Mouse (Mus musculus): Measurements from ENCODE around the gene Ccdc66.

Gene Ccdc66

DNA sequence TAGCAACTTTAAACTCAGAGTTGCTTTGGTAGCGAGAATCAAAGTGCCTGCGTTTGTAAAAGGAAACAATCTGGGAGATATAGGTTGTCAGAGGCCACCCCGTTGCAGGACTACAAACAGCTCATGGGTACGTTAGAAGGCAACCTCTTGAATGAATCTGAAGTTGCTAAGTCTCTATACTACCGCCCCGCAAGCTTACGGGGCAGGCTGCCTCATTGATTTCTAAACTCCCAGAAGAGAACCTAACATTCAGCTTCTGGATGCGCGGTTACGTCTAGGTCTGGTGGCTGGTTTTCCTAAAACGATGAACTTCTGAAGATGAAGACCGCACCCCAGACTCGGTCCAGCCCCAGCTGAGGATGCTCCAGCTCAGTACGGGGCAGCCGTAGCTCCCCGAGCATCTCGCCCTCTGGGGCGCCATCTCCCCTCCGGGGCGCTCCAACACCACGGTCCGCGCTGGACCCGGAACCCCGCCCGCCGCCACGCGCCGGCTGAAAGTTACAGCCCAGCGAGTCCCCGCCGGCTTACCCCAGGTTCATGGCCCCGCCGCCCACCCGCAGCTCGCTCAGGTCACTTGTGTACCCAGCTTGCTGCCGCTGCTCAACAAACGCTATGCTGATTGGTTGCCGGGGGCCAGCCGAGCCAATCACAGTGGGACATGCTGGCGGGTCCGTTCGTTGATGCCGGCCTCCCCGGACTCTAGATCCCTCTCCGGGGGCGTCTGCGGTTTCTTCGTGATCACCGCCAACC lies at the start of gene Ccdc66:
Ccdc66 (minus strand) TSS at position 567 of the 750 bp plus-strand sequence.
- peak; percentile 98 to 99 for DNase-seq (ENCODE audit: low spot score in 2 of 2)

DNA sequence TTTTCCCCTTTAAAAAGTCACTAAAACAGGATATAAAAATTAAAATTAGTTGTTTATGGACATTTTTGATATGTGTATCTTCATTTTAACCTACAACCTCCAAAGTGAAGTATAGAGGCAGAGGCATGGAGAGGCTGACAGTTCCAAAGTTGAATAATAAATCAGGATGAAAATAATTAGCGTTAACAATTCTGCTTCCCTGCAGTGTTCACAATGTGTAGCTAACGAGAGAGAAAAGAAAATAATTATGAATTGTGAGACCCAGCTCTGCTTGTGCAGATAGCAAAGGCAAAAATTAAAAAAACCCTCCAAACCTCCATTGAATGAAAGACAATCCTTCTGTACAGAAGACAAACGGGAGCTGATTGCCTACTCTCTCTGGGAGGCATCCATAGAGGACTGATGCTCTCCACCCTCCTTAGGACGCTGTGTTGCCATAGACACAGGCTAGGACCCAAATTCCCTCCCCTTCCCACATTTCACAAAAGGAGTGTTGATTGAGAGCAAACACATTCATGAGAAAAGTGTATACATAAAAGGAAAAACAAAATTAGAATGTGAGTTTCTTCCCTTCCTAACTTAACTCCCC lies 35.7 kb upstream of the Ccdc66 start:
- DNase-seq (ENCODE audit: low spot score in 2 of 2): no peak

DNA sequence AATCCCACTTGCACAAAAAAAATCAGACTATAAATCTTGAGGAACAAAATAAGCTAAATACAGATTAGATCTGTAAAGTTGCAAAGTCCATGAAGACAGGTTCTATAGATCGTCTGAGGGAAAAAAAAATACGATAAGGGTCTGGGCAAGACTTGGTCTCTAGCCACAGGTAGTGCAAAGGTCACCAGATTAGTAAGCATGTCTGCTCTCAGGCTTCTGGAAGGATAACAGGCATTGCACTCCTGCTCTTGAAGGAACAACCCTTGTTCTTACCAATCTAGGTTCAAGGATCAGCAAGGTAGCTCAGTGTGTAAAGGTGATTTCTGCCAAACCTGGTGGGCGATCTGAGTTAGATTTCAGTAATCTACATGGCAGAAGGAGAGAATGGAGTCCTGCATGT lies 28.2 kb upstream of the Ccdc66 start:
- DNase-seq (ENCODE audit: low spot score in 2 of 2): no peak

DNA sequence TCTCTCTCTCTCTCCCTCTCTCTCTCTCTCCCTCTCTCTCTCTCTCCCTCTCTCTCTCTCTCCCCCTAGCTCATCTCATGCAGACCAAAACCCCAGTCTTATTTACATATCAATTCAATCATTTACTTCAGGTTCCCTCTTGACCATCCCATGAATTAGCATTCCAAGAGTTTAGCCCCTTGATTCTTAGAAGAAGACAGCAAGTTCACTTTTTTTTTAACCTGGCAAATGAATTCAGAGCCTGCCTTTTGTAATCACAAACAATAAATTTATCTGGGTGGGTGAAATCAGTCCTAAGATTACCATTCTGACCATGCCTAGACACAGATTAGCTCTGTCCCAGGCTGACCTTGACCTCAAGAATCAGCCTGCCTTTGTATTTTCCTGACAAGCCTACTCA lies 16.3 kb upstream of the Ccdc66 start:
- no peak for DNase-seq (ENCODE audit: low spot score in 2 of 2)

DNA sequence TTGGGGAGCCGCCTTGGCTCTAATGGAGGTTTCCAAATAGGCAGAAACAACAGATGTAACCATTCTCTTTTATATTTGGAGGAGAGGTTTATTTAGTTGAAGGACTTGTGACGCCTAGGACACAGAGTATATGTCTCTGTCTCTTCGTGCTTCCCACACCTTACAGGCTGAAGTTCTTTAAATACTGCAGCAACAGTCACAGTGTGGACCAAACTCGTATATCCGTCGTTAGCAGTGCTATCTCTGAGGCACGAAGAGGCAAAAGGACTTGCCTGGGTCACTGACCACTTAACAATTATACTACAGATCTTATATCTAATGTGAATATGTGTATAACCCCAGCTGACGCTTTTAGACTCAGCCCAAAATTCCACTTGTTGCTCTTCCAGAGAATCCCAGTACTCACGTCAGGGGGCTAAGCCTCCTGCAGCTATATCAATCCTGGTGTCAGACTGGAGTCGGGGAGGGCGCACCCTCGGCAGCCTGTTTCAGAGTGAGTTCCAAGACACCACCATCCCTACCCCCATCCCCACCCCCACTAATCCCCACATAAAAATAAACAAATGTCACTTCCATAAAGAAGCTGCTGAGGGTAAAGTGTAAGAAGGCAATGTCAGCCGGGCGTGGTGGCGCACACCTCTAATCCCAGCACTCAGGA lies 513 bp upstream of the Ccdc66 start:
- no peak for DNase-seq (ENCODE audit: low spot score in 2 of 2)

DNA sequence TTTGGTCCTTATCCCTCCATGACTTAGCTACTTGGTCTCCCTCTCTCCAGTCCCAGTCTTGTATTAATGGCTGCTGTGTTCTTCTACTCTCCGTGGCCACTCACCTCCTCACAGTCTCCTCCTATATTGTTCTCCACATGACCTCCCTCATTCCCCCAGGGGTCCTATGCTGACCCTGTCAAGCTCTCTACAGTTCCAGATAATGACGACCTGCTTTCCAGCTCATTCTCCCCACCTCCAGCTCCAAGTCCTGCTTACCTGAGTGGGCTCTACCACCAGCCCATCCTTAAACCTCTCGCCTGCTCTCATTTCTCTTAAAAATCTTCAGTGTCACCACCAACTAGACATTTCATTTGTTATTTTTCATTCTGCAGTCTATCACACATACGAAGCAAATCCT lies 7.2 kb downstream of the Ccdc66 start:
- DNase-seq (ENCODE audit: low spot score in 2 of 2): no peak

DNA sequence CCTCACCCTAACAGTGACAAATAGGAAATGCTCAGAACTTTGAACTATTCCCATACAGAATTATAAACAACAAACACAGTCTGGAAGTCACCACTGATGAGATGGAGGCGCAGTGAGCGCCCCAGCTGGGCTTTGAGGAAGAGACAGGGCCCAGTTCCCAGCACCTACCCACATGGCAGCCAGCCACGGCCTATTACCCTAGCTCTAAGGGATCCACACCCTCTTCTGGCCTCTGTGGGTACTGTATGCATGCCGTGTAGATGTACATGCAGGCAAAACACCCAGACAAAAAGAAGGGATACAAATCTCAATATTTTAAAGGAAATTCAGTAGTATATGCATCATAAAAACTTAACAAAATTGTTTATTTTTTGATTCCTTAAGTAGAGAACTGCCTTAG lies 14.7 kb downstream of the Ccdc66 start:
- no peak for DNase-seq (ENCODE audit: low spot score in 2 of 2)

DNA sequence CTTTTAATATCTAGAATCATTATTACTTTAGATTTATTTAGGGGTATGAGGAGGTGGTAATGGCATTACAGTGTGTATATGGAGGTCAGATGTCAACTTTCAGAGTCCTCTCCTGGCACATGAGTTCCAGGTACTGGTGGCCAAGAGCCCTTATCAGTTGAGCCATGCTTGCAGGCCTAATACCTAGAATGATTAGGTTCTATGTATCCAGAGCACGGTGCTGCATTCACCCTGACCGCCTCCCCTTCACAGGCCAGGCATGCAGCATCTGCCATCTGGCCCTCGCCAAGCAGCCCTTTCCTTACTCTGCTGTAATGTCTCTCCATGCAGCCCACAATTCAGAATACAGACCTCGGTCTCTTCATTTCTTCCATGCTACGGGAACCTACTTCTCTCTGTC lies 16.9 kb downstream of the Ccdc66 start:
- DNase-seq (ENCODE audit: low spot score in 2 of 2): no peak

DNA sequence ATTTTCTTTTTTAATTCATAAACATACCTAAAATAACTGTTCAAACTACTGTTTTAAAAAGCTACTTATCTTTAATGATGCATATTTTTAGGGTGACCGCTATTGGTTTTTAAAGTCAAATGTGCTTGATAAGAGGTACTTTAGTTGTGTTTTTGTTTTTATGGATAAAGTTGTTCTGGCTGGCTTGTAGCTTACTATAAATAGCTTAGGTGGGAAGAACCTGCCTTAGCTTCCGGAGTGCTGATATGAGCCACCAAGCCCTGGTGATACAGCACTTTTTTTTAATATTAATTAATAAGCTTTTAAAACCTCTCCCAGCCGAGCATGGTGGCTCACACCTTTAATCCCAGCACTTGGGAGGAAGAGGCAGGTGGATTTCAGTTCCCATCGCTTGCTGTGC lies 61.3 kb downstream of the Ccdc66 start:
- no peak for DNase-seq (ENCODE audit: low spot score in 2 of 2)

DNA sequence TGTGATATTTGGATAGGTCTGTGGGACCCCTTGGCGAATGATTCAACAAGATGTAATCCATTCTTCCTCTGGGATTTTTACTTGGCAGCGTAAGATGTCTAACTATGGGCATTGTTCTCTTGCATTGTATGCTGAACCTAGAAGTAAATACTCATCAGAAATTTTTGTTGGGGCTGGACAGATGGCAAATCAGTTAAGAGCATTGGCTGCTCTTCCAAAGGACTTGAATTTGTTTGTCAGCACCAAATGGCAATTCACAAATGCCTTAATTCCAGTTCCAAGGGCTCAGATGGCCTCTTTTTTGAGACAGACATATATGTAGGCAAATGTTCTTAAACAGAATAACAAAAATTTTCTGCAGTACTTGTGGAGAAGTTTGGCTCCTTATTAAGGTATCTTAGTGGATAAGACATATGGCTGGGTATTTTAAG lies 63.4 kb downstream of the Ccdc66 start:
- no peak for DNase-seq (ENCODE audit: low spot score in 2 of 2)

DNA sequence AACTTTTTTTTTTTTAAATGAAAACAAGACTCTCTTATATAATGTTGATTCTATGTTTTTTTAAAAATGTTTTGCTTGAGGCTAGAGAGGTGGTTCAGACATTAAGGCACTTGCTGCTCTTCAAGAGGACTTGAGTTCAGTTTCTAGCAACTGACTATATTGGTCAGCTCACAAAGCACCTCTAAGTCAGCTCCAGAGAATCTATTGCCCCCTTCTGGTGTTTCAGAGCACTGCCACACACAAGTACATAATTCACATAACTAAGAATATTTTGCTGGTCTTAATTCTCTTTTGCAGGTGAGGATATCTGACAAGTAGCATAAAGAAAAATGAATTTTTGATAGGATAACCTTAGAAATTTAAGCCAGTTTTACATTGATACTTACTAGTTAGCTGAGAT lies 67.3 kb downstream of the Ccdc66 start:
- DNase-seq (ENCODE audit: low spot score in 2 of 2): no peak

DNA sequence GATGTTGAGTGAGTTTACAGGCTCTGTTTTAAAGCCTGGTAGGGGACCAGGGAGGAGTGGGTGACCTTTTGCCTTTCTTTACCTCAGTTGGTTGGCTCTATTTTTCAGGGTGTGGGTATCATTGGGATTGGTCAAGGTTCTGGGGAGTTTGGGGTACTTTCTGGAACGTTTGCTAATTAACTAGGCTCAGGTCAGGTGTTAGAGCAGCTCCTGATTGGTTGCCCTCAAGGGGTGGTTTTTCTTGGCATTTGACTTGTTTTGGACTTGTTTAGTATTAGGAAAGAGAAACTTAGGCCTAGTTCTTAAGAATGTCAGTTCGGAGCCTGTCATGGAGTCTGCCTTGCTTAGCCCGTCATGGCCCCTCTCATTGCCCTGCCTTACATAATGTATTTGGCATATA lies 71.4 kb downstream of the Ccdc66 start:
- no peak for DNase-seq (ENCODE audit: low spot score in 2 of 2)

DNA sequence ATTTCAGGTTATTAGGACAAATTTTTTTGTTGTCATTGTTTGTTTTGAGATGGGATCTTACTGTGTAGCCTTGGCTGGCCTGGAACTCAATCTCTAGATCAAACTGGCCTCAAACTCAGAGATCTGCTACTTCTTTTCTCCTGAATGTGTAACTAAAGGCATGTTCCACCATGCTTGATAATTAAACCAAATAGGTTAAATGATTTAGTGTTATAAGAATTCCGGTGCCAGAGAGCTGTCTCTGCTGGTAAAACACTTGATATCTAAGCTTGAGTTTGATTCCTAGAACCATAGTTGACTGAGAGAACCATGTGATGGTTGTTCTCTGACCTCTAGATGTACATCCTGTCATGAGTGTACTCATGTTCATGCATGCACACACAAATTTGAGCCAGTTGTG lies 72.1 kb downstream of the Ccdc66 start:
- no peak for DNase-seq (ENCODE audit: low spot score in 2 of 2)

DNA sequence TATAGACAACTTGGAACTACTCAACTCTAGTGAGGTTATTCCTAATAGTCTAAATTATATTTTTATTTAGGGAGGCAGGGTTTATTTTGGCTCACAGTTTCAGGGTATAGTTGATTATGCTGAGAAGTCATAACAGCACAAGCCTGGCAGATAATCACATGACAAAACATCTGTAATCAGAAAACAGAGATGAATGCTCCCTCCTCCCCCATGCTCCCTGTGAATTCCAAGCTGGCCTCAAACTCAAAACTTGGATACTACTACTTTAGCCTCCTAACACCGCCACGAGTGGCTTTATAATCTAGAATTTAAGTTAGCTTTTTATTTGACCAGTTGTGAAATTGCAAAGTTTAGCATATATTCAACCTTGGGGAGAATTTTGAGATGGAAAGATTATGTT lies 76.2 kb downstream of the Ccdc66 start:
- no peak for DNase-seq (ENCODE audit: low spot score in 2 of 2)

Measured in urinary bladder, postnatal 4 days (tissue).